Mouse (Mus musculus): ENCODE data around the gene Hsd17b1. TPM values are rescaled to one million over a fixed set of nuclear protein-coding genes. Genes with fewer than 3 reads are reported as not detected.

Hsd17b1 gene
- total RNA-seq, 2 experiments from 2014 or later = 0.42 to 1.1 TPM

GRCm38 (mm10) chr11:101058726-101059125, 19.5 kb upstream of the Hsd17b1 start:
- intact Hi-C loops (cut with DNase I) = loop anchor here (2.0 to 5.0 kb wide), 2 partner anchors 46 to 76 kb away; no protein-coding TSS in a partner anchor
- DNase-seq (ENCODE audit: low spot score in 2 of 2) = no peak

GRCm38 (mm10) chr11:101059473-101059872, 18.7 kb upstream of the Hsd17b1 start:
- no peak for DNase-seq (ENCODE audit: low spot score in 2 of 2)
- intact Hi-C loops (cut with DNase I) = loop anchor here (2.0 to 5.0 kb wide), 2 partner anchors 47 to 77 kb away; no protein-coding TSS in a partner anchor

- peak in 1 of 2 experiments; percentile 57 for DNase-seq (ENCODE audit: low spot score in 2 of 2)
- intact Hi-C loops (cut with DNase I) = no loop called here
These were observed 18.1 kb upstream of the Hsd17b1 start for GRCm38 (mm10) chr11:101060126-101060525.

- no peak for DNase-seq (ENCODE audit: low spot score in 2 of 2)
- intact Hi-C loops (cut with DNase I) = no loop called here
These were observed 17.2 kb upstream of the Hsd17b1 start for GRCm38 (mm10) chr11:101061049-101061448.

- DNase-seq (ENCODE audit: low spot score in 2 of 2) = peak in 1 of 2 experiments; percentile 49
- intact Hi-C loops (cut with DNase I) = no loop called here
These were observed 15.9 kb upstream of the Hsd17b1 start for GRCm38 (mm10) chr11:101062165-101062884.

GRCm38 (mm10) chr11:101062971-101063675, 15.1 kb upstream of the Hsd17b1 start:
- intact Hi-C loops (cut with DNase I) = no loop called here
- DNase-seq (ENCODE audit: low spot score in 2 of 2) = no peak

GRCm38 (mm10) chr11:101063676-101064327, 14.4 kb upstream of the Hsd17b1 start:
- intact Hi-C loops (cut with DNase I) = no loop called here
- DNase-seq (ENCODE audit: low spot score in 2 of 2) = peak; percentile 59 to 72

- no peak for DNase-seq (ENCODE audit: low spot score in 2 of 2)
- intact Hi-C loops (cut with DNase I) = no loop called here
These were observed 13.7 kb upstream of the Hsd17b1 start for GRCm38 (mm10) chr11:101064462-101064861.

- DNase-seq (ENCODE audit: low spot score in 2 of 2) = no peak
- intact Hi-C loops (cut with DNase I) = no loop called here
These were observed 13.2 kb upstream of the Hsd17b1 start for GRCm38 (mm10) chr11:101065002-101065401.

GRCm38 (mm10) chr11:101066549-101067412, 11.4 kb upstream of the Hsd17b1 start:
- intact Hi-C loops (cut with DNase I) = loop anchor here (1.0 kb wide), 1 partner anchor 83 kb away; no protein-coding TSS in a partner anchor
- DNase-seq (ENCODE audit: low spot score in 2 of 2) = peak; percentile 81 to 84

GRCm38 (mm10) chr11:101069391-101070188, 8.6 kb upstream of the Hsd17b1 start, which contains the start of gene Naglu:
TSS of gene Naglu (plus strand) at chr11:101070012.
- intact Hi-C loops (cut with DNase I) = no loop called here
- DNase-seq (ENCODE audit: low spot score in 2 of 2) = peak; percentile 96

- intact Hi-C loops (cut with DNase I) = no loop called here
- no peak for DNase-seq (ENCODE audit: low spot score in 2 of 2)
These were observed 8.1 kb upstream of the Hsd17b1 start for GRCm38 (mm10) chr11:101070189-101070527.

- intact Hi-C loops (cut with DNase I) = no loop called here
- DNase-seq (ENCODE audit: low spot score in 2 of 2) = no peak
These were observed 7.2 kb upstream of the Hsd17b1 start for GRCm38 (mm10) chr11:101070987-101071386.

- DNase-seq (ENCODE audit: low spot score in 2 of 2) = no peak
- intact Hi-C loops (cut with DNase I) = no loop called here
These were observed 6.3 kb upstream of the Hsd17b1 start for GRCm38 (mm10) chr11:101071810-101072428.

- intact Hi-C loops (cut with DNase I) = no loop called here
- no peak for DNase-seq (ENCODE audit: low spot score in 2 of 2)
These were observed 1.5 kb downstream of the Hsd17b1 start for GRCm38 (mm10) chr11:101079746-101080145.

GRCm38 (mm10) chr11:101080421-101080820, 2.2 kb downstream of the Hsd17b1 start:
- no peak for DNase-seq (ENCODE audit: low spot score in 2 of 2)
- intact Hi-C loops (cut with DNase I) = no loop called here

- intact Hi-C loops (cut with DNase I) = no loop called here
- DNase-seq (ENCODE audit: low spot score in 2 of 2) = no peak
These were observed 3.4 kb downstream of the Hsd17b1 start for GRCm38 (mm10) chr11:101081659-101082058.

Data from left cerebral cortex, postnatal 14 days (tissue).